Mouse (Mus musculus): ENCODE results near the gene Isy1. TPM values are rescaled to one million over a fixed set of nuclear protein-coding genes. Genes with fewer than 3 reads are reported as not detected.

Isy1 gene
- polyA plus RNA-seq, 1 experiment from 2014 or later = 61.7 TPM

GRCm38 (mm10) chr6:87793821-87794510, 44.6 kb downstream of the Isy1 start:
- no peak overlapping the region for H3K9ac ChIP-seq (ENCODE audit: low read depth, low read length)
- no peak overlapping the region for H3K27ac ChIP-seq (ENCODE audit: low read depth, low read length)
- H3K9me3 ChIP-seq (ENCODE audit: control insufficient read depth, low read length) = no peaks in the 10 kb centered on the region
- no peaks in the 10 kb centered on the region for H3K4me1 ChIP-seq (replicated peaks; ENCODE audit: control insufficient read depth, insufficient read depth, low read length)
- no peaks in the 10 kb centered on the region for H3K27me3 ChIP-seq (ENCODE audit: control insufficient read depth, insufficient read depth, low read length)
- WGBS = 89% methylated on average over 10 of the region's 10 CpGs
- H3K4me3 ChIP-seq (ENCODE audit: low read depth, low read length) = no peak overlapping the region
- DNase-seq (ENCODE audit: low spot score) (no peak), ATAC-seq (ENCODE audit: low FRiP score) (no peak)
- no peak overlapping the region for H3K4me2 ChIP-seq (replicated peaks; ENCODE audit: low read depth, low read length)
- no peaks in the 10 kb centered on the region for H3K36me3 ChIP-seq (ENCODE audit: control insufficient read depth, insufficient read depth, low read length)

- Histone ChIP-seq H3K27ac (ENCODE audit: low read depth, low read length) (no peak overlapping the region), H3K27me3 (ENCODE audit: control insufficient read depth, insufficient read depth, low read length) (no peaks in the 10 kb centered on the region), H3K4me1 (replicated peaks; ENCODE audit: control insufficient read depth, insufficient read depth, low read length) (no peaks in the 10 kb centered on the region), H3K36me3 (ENCODE audit: control insufficient read depth, insufficient read depth, low read length) (no peaks in the 10 kb centered on the region), H3K9ac (ENCODE audit: low read depth, low read length) (no peak overlapping the region), H3K9me3 (ENCODE audit: control insufficient read depth, low read length) (no peaks in the 10 kb centered on the region), H3K4me3 (ENCODE audit: low read depth, low read length) (no peak overlapping the region), H3K4me2 (replicated peaks; ENCODE audit: low read depth, low read length) (no peak overlapping the region)
- ATAC-seq (ENCODE audit: low FRiP score) (no peak), DNase-seq (ENCODE audit: low spot score) (no peak)
- WGBS = 93% methylated on average over 5 of the region's 5 CpGs
Observed at GRCm38 (mm10) chr6:87791826-87792225, 46.8 kb downstream of the Isy1 start.

DNA sequence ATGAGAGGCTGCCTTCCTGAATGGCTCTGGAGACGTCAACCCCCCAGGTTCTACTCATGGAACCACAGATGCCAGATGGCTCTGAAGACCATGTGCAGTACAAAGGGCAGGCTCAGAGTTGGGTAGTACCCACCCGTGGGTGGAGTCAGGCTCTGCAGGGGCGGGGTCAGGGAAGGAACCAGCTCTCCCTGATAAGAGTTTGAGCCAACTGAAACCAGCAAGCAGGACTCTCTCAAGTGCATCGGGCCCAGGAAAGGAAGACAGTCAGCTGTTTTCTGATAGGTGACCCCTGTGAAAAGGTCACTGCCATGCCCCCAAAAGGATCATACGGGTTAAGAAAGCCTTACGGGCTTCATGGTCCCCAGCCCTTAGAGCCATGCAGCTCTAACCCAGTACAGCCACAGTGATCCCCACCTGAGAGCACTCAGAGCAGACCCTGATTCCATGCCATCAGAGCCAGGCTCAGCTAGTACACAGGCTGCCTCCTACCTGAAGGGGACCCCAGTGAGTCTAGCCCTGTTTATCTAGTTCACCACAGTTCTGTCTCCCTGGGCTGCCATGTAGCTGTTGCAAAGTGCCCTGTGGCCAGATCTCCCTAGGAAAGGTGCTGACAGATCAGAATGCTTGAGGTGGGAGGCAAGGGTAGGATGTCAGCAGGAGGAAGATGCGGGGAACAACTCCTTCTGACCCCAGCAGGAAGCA, 47.7 kb downstream of the Isy1 start:
- ATAC-seq (ENCODE audit: low FRiP score) (no peak), DNase-seq (ENCODE audit: low spot score) (no peak)
- no peak overlapping the region for H3K4me2 ChIP-seq (replicated peaks; ENCODE audit: low read depth, low read length)
- H3K36me3 ChIP-seq (ENCODE audit: control insufficient read depth, insufficient read depth, low read length) = no peaks in the 10 kb centered on the region
- no peak overlapping the region for H3K9ac ChIP-seq (ENCODE audit: low read depth, low read length)
- H3K4me3 ChIP-seq (ENCODE audit: low read depth, low read length) = no peak overlapping the region
- 76% methylated on average over 7 of the region's 7 CpGs for WGBS
- H3K4me1 ChIP-seq (replicated peaks; ENCODE audit: control insufficient read depth, insufficient read depth, low read length) = no peaks in the 10 kb centered on the region
- no peaks in the 10 kb centered on the region for H3K27me3 ChIP-seq (ENCODE audit: control insufficient read depth, insufficient read depth, low read length)
- H3K9me3 ChIP-seq (ENCODE audit: control insufficient read depth, low read length) = no peaks in the 10 kb centered on the region
- no peak overlapping the region for H3K27ac ChIP-seq (ENCODE audit: low read depth, low read length)

GRCm38 (mm10) chr6:87789791-87790190, 48.8 kb downstream of the Isy1 start:
- no peak for DNase-seq (ENCODE audit: low spot score)
- 96% methylated on average over 6 of the region's 6 CpGs for WGBS

GRCm38 (mm10) chr6:87788896-87789587, 49.6 kb downstream of the Isy1 start:
- no peak overlapping the region for H3K9ac ChIP-seq (ENCODE audit: low read depth, low read length)
- DNase-seq (ENCODE audit: low spot score) = no peak
- H3K4me1 ChIP-seq (replicated peaks; ENCODE audit: control insufficient read depth, insufficient read depth, low read length) = no peaks in the 10 kb centered on the region
- no peak overlapping the region for H3K27ac ChIP-seq (ENCODE audit: low read depth, low read length)
- H3K9me3 ChIP-seq (ENCODE audit: control insufficient read depth, low read length) = no peaks in the 10 kb centered on the region
- no peaks in the 10 kb centered on the region for H3K36me3 ChIP-seq (ENCODE audit: control insufficient read depth, insufficient read depth, low read length)
- H3K4me3 ChIP-seq (ENCODE audit: low read depth, low read length) = no peak overlapping the region
- no peaks in the 10 kb centered on the region for H3K27me3 ChIP-seq (ENCODE audit: control insufficient read depth, insufficient read depth, low read length)
- H3K4me2 ChIP-seq (replicated peaks; ENCODE audit: low read depth, low read length) = no peak overlapping the region
- 70% methylated on average over 5 of the region's 5 CpGs for WGBS
- ATAC-seq (ENCODE audit: low FRiP score) = no peak

More at GRCm38 (mm10) chr6:87789791-87790190, 48.8 kb downstream of the Isy1 start:
- Histone ChIP-seq H3K27me3 (ENCODE audit: control insufficient read depth, insufficient read depth, low read length) (no peaks in the 10 kb centered on the region), H3K4me1 (replicated peaks; ENCODE audit: control insufficient read depth, insufficient read depth, low read length) (no peaks in the 10 kb centered on the region), H3K36me3 (ENCODE audit: control insufficient read depth, insufficient read depth, low read length) (no peaks in the 10 kb centered on the region), H3K4me2 (replicated peaks; ENCODE audit: low read depth, low read length) (no peak overlapping the region), H3K27ac (ENCODE audit: low read depth, low read length) (no peak overlapping the region), H3K9me3 (ENCODE audit: control insufficient read depth, low read length) (no peaks in the 10 kb centered on the region), H3K4me3 (ENCODE audit: low read depth, low read length) (no peak overlapping the region), H3K9ac (ENCODE audit: low read depth, low read length) (no peak overlapping the region)
- ATAC-seq (ENCODE audit: low FRiP score) = no peak

- H3K4me3 ChIP-seq (ENCODE audit: low read depth, low read length) = no peak overlapping the region
- no peak overlapping the region for H3K9ac ChIP-seq (ENCODE audit: low read depth, low read length)
- H3K27ac ChIP-seq (ENCODE audit: low read depth, low read length) = no peak overlapping the region
- H3K36me3 ChIP-seq (ENCODE audit: control insufficient read depth, insufficient read depth, low read length) = no peaks in the 10 kb centered on the region
- no peaks in the 10 kb centered on the region for H3K4me1 ChIP-seq (replicated peaks; ENCODE audit: control insufficient read depth, insufficient read depth, low read length)
- ATAC-seq (ENCODE audit: low FRiP score) = no peak
- H3K9me3 ChIP-seq (ENCODE audit: control insufficient read depth, low read length) = no peaks in the 10 kb centered on the region
- DNase-seq (ENCODE audit: low spot score) = no peak
- H3K4me2 ChIP-seq (replicated peaks; ENCODE audit: low read depth, low read length) = no peak overlapping the region
- 90% methylated on average over 9 of the region's 9 CpGs for WGBS
- H3K27me3 ChIP-seq (ENCODE audit: control insufficient read depth, insufficient read depth, low read length) = no peaks in the 10 kb centered on the region
Observed at GRCm38 (mm10) chr6:87788266-87788895, 50.2 kb downstream of the Isy1 start.

DNA sequence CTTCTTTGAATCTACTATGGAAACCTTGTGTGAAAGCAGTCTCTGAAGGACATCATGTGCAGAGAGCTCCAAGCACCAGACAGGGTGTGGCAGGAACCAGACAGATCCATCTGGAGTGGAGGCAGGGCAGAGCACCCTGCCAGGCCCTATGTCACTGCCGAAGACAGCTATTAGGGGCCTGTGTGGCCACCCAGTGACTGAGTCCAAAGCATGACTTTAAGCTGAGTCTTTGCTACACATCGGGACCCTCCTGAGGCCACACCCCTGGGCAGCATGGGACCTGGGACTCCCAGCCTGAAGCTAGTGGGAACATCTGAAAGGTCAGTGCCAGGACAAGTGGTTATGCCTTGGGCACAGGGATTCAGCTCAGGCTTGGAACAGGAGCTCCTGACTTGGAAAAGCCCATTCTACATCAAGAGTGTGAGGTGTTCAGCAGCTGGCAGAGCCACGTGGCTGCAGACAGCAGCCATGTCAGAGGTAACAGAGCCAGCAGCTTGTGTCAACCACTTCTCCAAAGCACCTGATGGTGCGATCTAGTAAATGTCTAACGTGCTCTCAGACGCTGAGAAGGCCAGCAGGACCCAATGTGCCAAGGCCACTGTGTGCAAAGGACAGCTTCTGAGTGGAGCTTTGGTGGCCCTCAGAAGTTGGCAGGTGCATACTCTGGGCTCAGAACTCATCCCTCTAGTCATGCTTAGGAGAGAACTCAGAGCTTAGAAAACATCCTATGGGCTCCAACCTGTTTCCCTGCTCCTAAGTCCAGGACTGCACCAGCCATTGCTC, 51.3 kb downstream of the Isy1 start:
- Histone ChIP-seq H3K4me2 (replicated peaks; ENCODE audit: low read depth, low read length) (no peak overlapping the region), H3K4me3 (ENCODE audit: low read depth, low read length) (no peak overlapping the region), H3K9me3 (ENCODE audit: control insufficient read depth, low read length) (no peaks in the 10 kb centered on the region), H3K27me3 (ENCODE audit: control insufficient read depth, insufficient read depth, low read length) (no peaks in the 10 kb centered on the region), H3K36me3 (ENCODE audit: control insufficient read depth, insufficient read depth, low read length) (no peaks in the 10 kb centered on the region), H3K9ac (ENCODE audit: low read depth, low read length) (no peak overlapping the region), H3K27ac (ENCODE audit: low read depth, low read length) (no peak overlapping the region), H3K4me1 (replicated peaks; ENCODE audit: control insufficient read depth, insufficient read depth, low read length) (no peaks in the 10 kb centered on the region)
- WGBS = 88% methylated on average over 6 of the region's 6 CpGs
- DNase-seq (ENCODE audit: low spot score) = no peak
- ATAC-seq (ENCODE audit: low FRiP score) = no peak

- Histone ChIP-seq H3K36me3 (ENCODE audit: control insufficient read depth, insufficient read depth, low read length) (no peaks in the 10 kb centered on the region), H3K9me3 (ENCODE audit: control insufficient read depth, low read length) (no peaks in the 10 kb centered on the region), H3K27ac (ENCODE audit: low read depth, low read length) (no peak overlapping the region), H3K27me3 (ENCODE audit: control insufficient read depth, insufficient read depth, low read length) (no peaks in the 10 kb centered on the region), H3K4me1 (replicated peaks; ENCODE audit: control insufficient read depth, insufficient read depth, low read length) (no peaks in the 10 kb centered on the region), H3K9ac (ENCODE audit: low read depth, low read length) (no peak overlapping the region), H3K4me2 (replicated peaks; ENCODE audit: low read depth, low read length) (no peak overlapping the region), H3K4me3 (ENCODE audit: low read depth, low read length) (no peak overlapping the region)
- 89% methylated on average over 5 of the region's 5 CpGs for WGBS
- DNase-seq (ENCODE audit: low spot score) = no peak
- no peak for ATAC-seq (ENCODE audit: low FRiP score)
Observed at GRCm38 (mm10) chr6:87786621-87787020, 52.0 kb downstream of the Isy1 start.
